In genomic region chr16:37684634-37685441, GRCm38 (mm10) we compare ENCODE assay signal across 7 mouse cellular contexts. TPM values are rescaled to one million over a fixed set of nuclear protein-coding genes. Genes with fewer than 3 reads are reported as not detected.
A peak's percentile ranks its signal among the peaks of the same experiment; 100 is the strongest.
DNase-seq lines count a peak whose midpoint lies in the region; ATAC-seq lines count a peak whose summit lies in the region.

No protein-coding gene starts in this region.

- H3K27ac ChIP-seq in intestine, embryonic 15.5 days = peak overlapping the region; percentile 73
- peak overlapping the region; percentile 89 for H3K27ac ChIP-seq in midbrain, embryonic 12.5 days (replicated peaks)

- H3K27me3 ChIP-seq in intestine, embryonic 15.5 days (replicated peaks) = no peaks in the 10 kb centered on the region
- H3K27me3 ChIP-seq in midbrain, embryonic 12.5 days = no peaks in the 10 kb centered on the region

- ATAC-seq in intestine, embryonic 15.5 days = peak; percentile 76
- peak; percentile 65 for ATAC-seq in midbrain, embryonic 12.5 days (ENCODE audit: low FRiP score, low read depth)

- H3K4me1 ChIP-seq in intestine, embryonic 15.5 days (replicated peaks) = peaks cover 14% of the 10 kb centered on the region; the same call in 1 of the 2 replicates
- peaks cover 37% of the 10 kb centered on the region for H3K4me1 ChIP-seq in midbrain, embryonic 12.5 days

- no peaks in the 10 kb centered on the region for H3K9me3 ChIP-seq in intestine, embryonic 15.5 days
- H3K9me3 ChIP-seq in midbrain, embryonic 12.5 days = no peaks in the 10 kb centered on the region

- intact Hi-C loops in gastrocnemius, postnatal 36 days (cut with DNase I) = loop anchor here (2.0 to 5.0 kb wide), 3 partner anchors 128 to 393 kb away; no protein-coding TSS in a partner anchor
- intact Hi-C loops in left cerebral cortex, postnatal 4 days (cut with DNase I) = loop anchor here (5.0 kb wide), 2 partner anchors 127 to 578 kb away; no protein-coding TSS in a partner anchor

- H3K4me2 ChIP-seq in intestine, embryonic 15.5 days (replicated peaks) = peak overlapping the region; percentile 77
- peak overlapping the region; percentile 54 for H3K4me2 ChIP-seq in midbrain, embryonic 12.5 days (replicated peaks)

- 2% methylated on average over 25 of the region's 25 CpGs for WGBS in intestine, embryonic 15.5 days
- WGBS in midbrain, embryonic 12.5 days = 1% methylated on average over 25 of the region's 25 CpGs

- peak; percentile 76 for DNase-seq in adrenal gland, adult 8-10 months
- DNase-seq in embryo, embryonic 11 days = peak; percentile 92
- peak; percentile 56 to 76 for DNase-seq in gastrocnemius, postnatal 36 days
- DNase-seq in left cerebral cortex, postnatal 4 days = peak; percentile 92
- DNase-seq in spleen, adult 12 weeks (ENCODE audit: low spot score) = peak; percentile 27

- no peaks in the 10 kb centered on the region for H3K36me3 ChIP-seq in intestine, embryonic 15.5 days
- H3K36me3 ChIP-seq in midbrain, embryonic 12.5 days = no peaks in the 10 kb centered on the region

- peak overlapping the region; percentile 61 for H3K9ac ChIP-seq in intestine, embryonic 15.5 days
- peak overlapping the region; percentile 54 for H3K9ac ChIP-seq in midbrain, embryonic 12.5 days (replicated peaks)

- peak overlapping the region; percentile 44 for H3K4me3 ChIP-seq in intestine, embryonic 15.5 days (replicated peaks)
- H3K4me3 ChIP-seq in midbrain, embryonic 12.5 days = peak overlapping the region; percentile 37

RNA-seq across cellular contexts. Expression of gene Ndufb4, which starts 30.6 kb away (rescaled TPM):
- 10 to 100 TPM; 87.1 to 97.1 (median 92.0) TPM for total RNA-seq in adrenal gland, adult 8-10 months (2022)
- total RNA-seq in gastrocnemius, postnatal 36 days (2021) = 100 to 1,000 TPM; 178 to 186 TPM
- 58.4 and 71.7 TPM in 2 replicates for polyA plus RNA-seq in intestine, embryonic 15.5 days (2015; fragmentation: Nextera tagmentation; extraction: Ambion mirVana)
- 10 to 100 TPM; 64.8 to 76.0 TPM for total RNA-seq in left cerebral cortex, postnatal 4 days (2021)
- 64.0 and 65.8 TPM in 2 replicates for polyA plus RNA-seq in midbrain, embryonic 12.5 days (2016; fragmentation: Nextera tagmentation; extraction: Ambion mirVana)

Comparison
In these comparisons a context has a peak if more than half of its experiments do, and no peak if none do; other contexts are left out.
1. Peak in every context shown above with its lines: DNase-seq, ATAC-seq, H3K4me3 ChIP-seq and H3K27ac ChIP-seq.
2. DNase-seq: peak in every context shown above with its lines; median percentile 92 in embryo, embryonic 11 days; 92 in left cerebral cortex, postnatal 4 days; 76 in adrenal gland, adult 8-10 months; 66 in gastrocnemius, postnatal 36 days; 27 in spleen, adult 12 weeks.